Mouse (Mus musculus): ENCODE measurements around the gene Ralgps1.

DNA sequence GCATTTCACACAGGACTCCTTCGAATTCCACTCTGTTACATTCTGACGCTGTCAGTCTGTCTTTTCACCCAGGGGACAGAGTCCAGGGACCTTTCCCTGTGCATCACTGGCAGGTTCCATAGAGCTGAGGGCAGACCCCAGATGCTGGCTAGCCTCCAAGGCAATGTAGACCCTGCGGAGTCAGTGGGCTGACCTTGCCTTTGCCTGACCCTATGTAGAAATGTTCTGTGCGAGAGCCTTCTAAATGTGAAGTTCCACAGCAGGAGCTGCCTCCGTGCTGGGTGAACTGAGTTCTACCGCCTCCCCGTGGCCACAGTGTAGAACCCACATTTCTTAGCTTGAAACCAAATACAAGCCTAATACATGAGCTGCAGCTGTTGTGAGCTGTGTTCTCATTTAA is 30.9 kb upstream of the Ralgps1 start:
- TF ChIP-seq CTCF (IDR thresholded peaks at IDR 0.05; ENCODE audit: insufficient read depth, low read length): peak; percentile 76; the same call in 1 of the 2 replicates
- no peak for TF ChIP-seq POLR2A (IDR thresholded peaks at IDR 0.05; ENCODE audit: borderline replicate concordance, extremely low read depth, low read depth, low read length)

All from lung, adult 2 months (tissue).